Mouse (Mus musculus) liver, adult 2 months (tissue): ENCODE measurements at regions not wholly inside any gene's neighbourhood (a gene's known extent, or its start where the extent isn't known, plus 50 kb on each side); places are given as distances from the start of the nearest gene placed in this dataset.

Experiments used
- CTCF ChIP-seq: fragments of 200-500 bp; IDR thresholded peaks from 2 replicates; pipeline ENCODE4 v1.5.1; 2011; ENCODE audit warnings: low read depth, low read length, control low read depth
- POLR2A ChIP-seq: fragments of 200-500 bp; IDR thresholded peaks from 2 replicates; pipeline ENCODE4 v1.6.1; 2011; ENCODE audit warnings: low read length, control low read depth; ENCODE audit not compliant: insufficient read depth; ENCODE audit errors: extremely low read depth

GRCm38 (mm10) chr5:115790436-115790835 is 54.6 kb upstream of the Cit start:
- TF ChIP-seq CTCF (peak; percentile 68), POLR2A (no peak)
